ENCODE assay signal across 9 mouse cellular contexts in the genomic region with DNA sequence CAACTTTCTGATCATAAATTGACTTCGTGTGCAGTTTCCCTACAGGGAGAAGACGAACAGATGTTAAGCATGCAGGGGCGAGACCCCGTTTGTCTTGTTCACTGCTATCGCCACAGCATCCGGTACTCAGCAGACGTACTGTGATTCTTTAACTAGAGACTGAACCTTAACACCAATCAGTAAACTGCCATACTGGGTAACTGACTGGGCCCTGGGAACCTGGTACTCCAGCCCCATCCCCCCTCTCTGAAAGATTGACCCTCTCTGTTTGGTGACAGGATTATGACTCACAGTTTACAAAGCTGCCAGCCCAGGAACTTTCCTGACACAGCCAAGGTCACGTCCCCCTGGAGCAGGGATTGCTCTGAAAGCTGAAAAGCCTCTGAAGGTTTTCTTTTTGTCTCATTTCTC. TPM values are rescaled to one million over a fixed set of nuclear protein-coding genes. Genes with fewer than 3 reads are reported as not detected.
DNase-seq lines count a peak whose midpoint lies in the region; ATAC-seq and TF ChIP-seq lines count a peak whose summit lies in the region.
"Had no signal": no experiment of that assay in that cellular context is flagged by ENCODE, and none has a peak within 500 bp of the region (broad histone marks: within the 10 kb centered on the region; RNA-seq: fewer than 3 reads in every experiment).

No protein-coding gene starts in this region.

- WGBS in intestine, postnatal 0 days, result 3% methylated on average over 8 of the region's 8 CpGs
- 8% methylated on average over 8 of the region's 8 CpGs for WGBS in lung, adult 2 months

- TF ChIP-seq POLR2A in lung, adult 2 months (IDR thresholded peaks at IDR 0.05; ENCODE audit: borderline replicate concordance, extremely low read depth, low read depth, low read length), result no peak

- H3K9me3 ChIP-seq in intestine, postnatal 0 days (ENCODE audit: control insufficient read depth), result no peaks in the 10 kb centered on the region
- H3K9me3 ChIP-seq: G1E had no signal

- ATAC-seq in common myeloid progenitor, adult 5-6 weeks (replicated peaks; ENCODE audit: low read depth, poor library complexity, severe bottlenecking), result 0 out of 2 replicates have a peak, but pooled peaks have one; percentile 8
- ATAC-seq in intestine, postnatal 0 days, result no peak

- no peak overlapping the region for H3K9ac ChIP-seq in intestine, postnatal 0 days (ENCODE audit: low read depth, low read length)

- intact Hi-C loops in left cerebral cortex, postnatal 10 days (cut with DNase I), result no loop called here

- peak; percentile 55 for DNase-seq in 3134 (ENCODE audit: extremely low read depth, insufficient read length, low spot score)
- DNase-seq in heart, adult 11 months, result peak; percentile 94
- DNase-seq in lung, adult 2 months, result no peak
- peak; percentile 48 for DNase-seq in retina, embryonic 14.5 days (ENCODE audit: low spot score)
- DNase-seq in frontal cortex, adult 2 months (ENCODE audit: extremely low spot score in 1 of 2, low spot score in 1 of 2), result no peak
- DNase-seq in left cerebral cortex, postnatal 10 days (ENCODE audit: extremely low spot score in 1 of 2, low spot score in 2 of 2), result no peak

- peak overlapping the region; percentile 59 for H3K4me2 ChIP-seq in intestine, postnatal 0 days (replicated peaks; ENCODE audit: low read depth)

- no peak for TF ChIP-seq CTCF in intestine, postnatal 0 days (IDR thresholded peaks at IDR 0.05; ENCODE audit: low read depth)
- TF ChIP-seq CTCF in lung, adult 2 months (IDR thresholded peaks at IDR 0.05; ENCODE audit: insufficient read depth, low read length), result no peak

- H3K4me3 ChIP-seq in intestine, postnatal 0 days (ENCODE audit: low read depth, low read length), result peak overlapping the region; percentile 21
- H3K4me3 ChIP-seq in lung, adult 2 months (replicated peaks; ENCODE audit: extremely low read depth, low read depth, low read length), result peak overlapping the region; percentile 54

- no peaks in the 10 kb centered on the region for H3K4me1 ChIP-seq in intestine, postnatal 0 days (replicated peaks; ENCODE audit: control insufficient read depth, insufficient read depth, low read length)
- peaks cover 4% of the 10 kb centered on the region; the same call in 1 of the 2 replicates for H3K4me1 ChIP-seq in lung, adult 2 months (ENCODE audit: control insufficient read depth, insufficient read depth, low read length)

- no peaks in the 10 kb centered on the region for H3K27me3 ChIP-seq in intestine, postnatal 0 days (replicated peaks; ENCODE audit: control insufficient read depth, insufficient read depth, low read length)

- no peak overlapping the region for H3K27ac ChIP-seq in intestine, postnatal 0 days (ENCODE audit: low read depth, low read length)

- no peaks in the 10 kb centered on the region for H3K36me3 ChIP-seq in intestine, postnatal 0 days (ENCODE audit: control insufficient read depth, insufficient read depth)
- H3K36me3 ChIP-seq: G1E had no signal

RNA-seq across cellular contexts. Expression of gene Kcnv2, which starts 42.1 kb away (rescaled TPM):
- total RNA-seq in common myeloid progenitor, adult 5-6 weeks (2017), result not detected in 2 replicates
- polyA plus RNA-seq in intestine, postnatal 0 days (2015; fragmentation: Nextera tagmentation; extraction: Ambion mirVana), result 0.03 and 0.04 TPM in 2 replicates
- 0.08 and 0.11 TPM in 2 replicates for polyA plus RNA-seq in lung, adult 2 months (2012; rRNA removed)
- polyA plus RNA-seq in frontal cortex, adult 2 months (2012; rRNA removed), result not detected in 2 replicates
- not detected for total RNA-seq in left cerebral cortex, postnatal 10 days (2021)
- polyA plus RNA-seq: G1E had no signal

Comparison
In these comparisons a context has a peak if more than half of its experiments do, and no peak if none do; other contexts are left out.
1. DNase-seq: peak in 3134 (single experiment), heart, adult 11 months (single experiment) and retina, embryonic 14.5 days (single experiment); none in lung, adult 2 months (single experiment), frontal cortex, adult 2 months (0 of 2) and left cerebral cortex, postnatal 10 days (0 of 2).